Mouse (Mus musculus) 416B (cell line): ENCODE results near the gene Ckmt2.

ENCODE experiments used
- DNase-seq: peaks from one replicate; pipeline ENCODE4 v3.0.0; 2011; ENCODE audit warnings: low read depth

Gene Ckmt2

GRCm38 (mm10) chr13:91876741-91877349 is at the start of gene Ckmt2:
TSS of gene Ckmt2 (minus strand) at chr13:91876885.
- no peak for DNase-seq

- peak; percentile 73 for DNase-seq
Observed at GRCm38 (mm10) chr13:91921010-91921409, 44.3 kb upstream of the Ckmt2 start.

DNA sequence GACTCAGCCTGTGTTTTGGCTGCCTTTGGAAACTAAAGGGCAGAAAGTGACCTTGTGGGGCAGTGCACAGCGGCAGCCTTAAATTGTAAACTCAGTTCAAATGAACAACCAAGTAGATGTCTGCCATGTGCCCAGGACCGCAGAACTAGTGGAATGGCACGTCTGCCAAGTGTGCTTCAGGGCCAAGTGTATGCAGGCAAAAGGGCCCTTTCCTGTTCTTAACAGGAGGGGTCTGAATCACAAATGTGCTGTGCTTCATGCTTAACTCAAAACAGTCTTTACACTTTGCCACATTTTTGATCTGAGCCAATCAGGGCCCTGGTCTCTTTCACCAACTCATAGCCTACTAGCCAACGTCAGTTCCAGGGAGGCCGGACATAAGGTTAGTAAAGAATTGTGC is 42.1 kb upstream of the Ckmt2 start:
- DNase-seq, result no peak

- DNase-seq, result no peak
Observed at GRCm38 (mm10) chr13:91917835-91918234, 41.1 kb upstream of the Ckmt2 start.

DNA sequence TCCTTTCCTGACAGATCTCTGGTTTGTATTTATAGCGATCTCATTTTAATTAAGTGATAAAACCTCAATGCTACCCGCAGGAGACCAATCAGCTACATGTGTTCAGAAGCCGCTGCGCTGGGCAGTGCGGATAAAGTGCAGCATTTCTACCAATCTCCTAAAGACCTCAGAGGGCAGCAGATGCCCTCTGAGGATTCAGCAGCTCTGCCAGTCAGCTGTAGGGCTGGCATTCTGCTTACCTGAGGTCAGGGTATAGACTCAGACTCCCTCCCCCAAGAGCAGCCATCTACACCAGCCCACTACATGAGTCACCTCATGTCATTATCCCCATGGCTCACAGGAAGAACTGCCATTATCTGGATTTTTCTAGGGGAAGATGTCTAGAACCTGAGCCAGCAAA is 39.6 kb upstream of the Ckmt2 start:
- DNase-seq, result no peak

DNA sequence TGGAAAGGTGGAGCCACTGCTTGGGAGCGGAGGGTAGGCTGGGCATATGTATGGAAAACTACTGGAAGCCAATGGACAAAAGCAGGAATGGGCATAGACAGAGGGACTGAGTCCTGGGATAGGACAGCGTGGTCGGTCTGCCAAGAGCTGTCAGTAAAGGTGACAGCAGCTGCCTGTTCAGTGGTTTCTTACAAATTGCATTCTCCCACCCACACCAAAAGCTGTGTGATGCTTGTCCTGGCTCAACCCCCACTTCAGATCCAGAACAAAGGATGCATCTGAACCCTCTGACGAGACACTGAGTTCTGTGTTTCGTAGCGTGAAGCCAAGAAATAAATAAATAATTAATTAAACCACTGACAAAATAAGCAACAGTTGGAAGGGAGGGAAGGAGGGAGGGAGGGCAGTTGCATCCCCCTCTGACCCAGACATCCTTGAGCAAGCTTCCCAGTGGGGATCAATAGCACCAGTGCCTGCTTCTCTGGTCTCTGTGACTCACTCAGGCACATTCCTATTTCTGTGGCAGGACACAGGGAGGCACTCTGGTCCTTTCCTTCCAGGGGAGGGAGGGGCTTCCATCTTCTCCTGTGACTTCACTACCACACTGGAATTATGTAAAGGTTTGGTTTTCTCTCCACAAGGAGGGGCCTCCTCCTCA is 39.0 kb upstream of the Ckmt2 start:
- DNase-seq, result no peak

GRCm38 (mm10) chr13:91915192-91915581 is 38.5 kb upstream of the Ckmt2 start:
- DNase-seq, result peak; percentile 39

GRCm38 (mm10) chr13:91911652-91912051 is 35.0 kb upstream of the Ckmt2 start:
- DNase-seq, result peak; percentile 62

DNA sequence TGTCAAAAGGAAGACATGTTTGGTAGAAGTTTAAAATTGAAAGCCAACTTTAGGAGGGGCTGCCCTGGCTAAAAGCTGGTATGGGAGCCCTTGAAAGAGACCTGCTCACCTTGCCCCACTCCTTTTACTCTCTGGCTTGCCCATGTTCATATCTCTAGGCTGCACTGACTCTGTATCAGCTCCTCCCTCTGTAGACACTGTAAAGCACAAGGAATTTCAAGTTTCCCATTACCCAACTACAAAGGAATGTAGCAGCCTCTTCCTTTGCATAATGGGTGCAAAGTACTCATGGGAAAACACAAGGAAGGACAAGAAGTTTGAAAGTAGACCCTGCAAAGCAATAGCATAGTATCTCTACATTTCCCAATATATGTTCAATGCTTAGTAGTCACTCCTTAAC is 34.5 kb upstream of the Ckmt2 start:
- no peak for DNase-seq

- DNase-seq, result peak; percentile 79
Observed at GRCm38 (mm10) chr13:91908202-91908980, 31.7 kb upstream of the Ckmt2 start.

DNA sequence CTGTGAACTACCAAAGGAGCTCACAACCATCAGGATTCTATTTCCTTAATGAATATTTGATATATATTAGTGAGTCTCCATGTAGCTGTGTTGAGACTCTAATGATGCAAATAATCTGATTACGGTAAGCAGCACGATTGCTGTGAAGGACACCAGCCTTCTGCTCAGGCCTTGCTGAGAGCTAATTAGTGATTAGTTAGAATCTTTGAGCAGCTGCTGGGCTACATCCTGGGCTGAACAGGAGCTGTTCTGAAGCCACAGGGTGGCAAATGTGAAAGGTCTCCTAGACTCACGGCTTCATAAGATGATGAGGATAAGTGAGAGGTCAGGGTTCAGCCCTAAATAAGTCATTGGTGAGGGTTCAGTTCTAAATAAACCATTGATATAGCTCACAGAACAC is 29.7 kb upstream of the Ckmt2 start:
- DNase-seq, result no peak

GRCm38 (mm10) chr13:91896476-91896875 is 19.8 kb upstream of the Ckmt2 start:
- DNase-seq, result no peak

GRCm38 (mm10) chr13:91893132-91893531 is 16.4 kb upstream of the Ckmt2 start:
- peak; percentile 75 for DNase-seq

DNA sequence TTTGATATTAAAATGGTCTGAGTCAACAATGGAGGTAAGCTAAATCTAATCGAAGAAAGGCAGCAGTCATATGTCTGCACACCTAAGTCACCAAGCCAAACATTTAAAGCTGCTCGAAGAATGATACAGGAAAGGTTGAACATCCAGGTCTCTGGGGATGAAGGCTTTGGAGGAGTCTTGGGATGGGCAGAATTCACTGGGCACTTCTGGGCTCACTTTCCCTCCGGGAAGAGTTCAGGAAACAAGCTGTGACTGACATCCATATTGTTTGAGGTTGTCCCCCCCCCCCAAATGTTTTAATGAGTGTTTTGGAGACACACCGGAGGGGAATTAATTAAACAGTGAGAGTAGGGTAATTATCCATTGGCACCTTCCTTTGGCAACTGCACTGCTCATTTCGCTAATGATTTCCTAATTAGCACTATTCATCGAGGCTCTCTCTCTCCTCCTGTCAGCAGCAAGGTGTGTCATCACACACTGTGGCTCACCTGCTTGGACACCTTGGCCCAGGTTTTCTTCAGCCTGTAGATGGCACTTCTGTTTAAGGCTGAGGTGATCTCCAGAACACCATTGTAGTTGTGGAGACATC is 13.4 kb upstream of the Ckmt2 start:
- no peak for DNase-seq

- DNase-seq, result no peak
Observed at GRCm38 (mm10) chr13:91884714-91885386, 8.2 kb upstream of the Ckmt2 start.

- peak; percentile 29 for DNase-seq
Observed at GRCm38 (mm10) chr13:91881837-91882480, 5.3 kb upstream of the Ckmt2 start.

DNA sequence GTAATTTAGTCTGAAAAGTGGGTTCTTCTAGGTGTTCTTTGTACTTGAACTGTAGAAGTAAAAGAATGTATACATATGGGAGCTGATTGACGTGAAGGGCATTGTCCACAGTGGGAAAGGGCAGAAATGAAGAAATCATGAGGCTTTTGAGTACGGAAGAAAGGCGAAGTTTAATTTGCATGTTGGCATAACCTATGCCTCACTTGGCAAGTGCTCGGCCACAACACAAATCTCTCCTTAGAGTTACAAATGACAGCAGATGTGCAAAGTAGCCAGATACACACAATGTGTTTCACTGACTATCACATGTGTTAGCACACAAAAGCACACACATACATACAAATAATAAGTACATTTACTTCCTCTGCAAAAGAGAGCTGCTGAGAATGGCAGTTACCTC is 3.6 kb upstream of the Ckmt2 start:
- DNase-seq, result no peak

GRCm38 (mm10) chr13:91877996-91878395 is 1.3 kb upstream of the Ckmt2 start:
- no peak for DNase-seq

- no peak for DNase-seq
Observed at GRCm38 (mm10) chr13:91877350-91877749, 665 bp upstream of the Ckmt2 start.

DNA sequence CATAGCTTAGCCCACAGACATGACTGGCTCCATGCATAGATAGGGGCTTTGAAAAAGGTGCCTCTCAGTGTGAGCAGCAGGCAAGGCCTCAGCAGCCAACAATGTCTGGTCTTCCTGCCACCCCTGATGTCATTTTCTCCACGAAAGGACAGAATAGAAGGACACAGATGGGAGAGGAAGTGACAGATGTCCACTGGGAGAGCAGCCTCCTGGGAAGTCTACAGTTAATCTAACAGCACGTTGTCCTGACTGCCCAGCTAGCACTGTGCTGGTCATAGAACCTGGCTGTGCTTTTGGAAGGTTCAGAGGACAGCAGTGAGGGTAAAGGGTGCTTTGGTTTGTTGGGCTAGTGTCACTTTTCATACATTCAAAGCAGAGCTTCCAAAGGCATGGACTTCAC is 1.1 kb downstream of the Ckmt2 start:
- DNase-seq, result no peak

- no peak for DNase-seq
Observed at GRCm38 (mm10) chr13:91874565-91874964, 2.1 kb downstream of the Ckmt2 start.
